In the genomic region with DNA sequence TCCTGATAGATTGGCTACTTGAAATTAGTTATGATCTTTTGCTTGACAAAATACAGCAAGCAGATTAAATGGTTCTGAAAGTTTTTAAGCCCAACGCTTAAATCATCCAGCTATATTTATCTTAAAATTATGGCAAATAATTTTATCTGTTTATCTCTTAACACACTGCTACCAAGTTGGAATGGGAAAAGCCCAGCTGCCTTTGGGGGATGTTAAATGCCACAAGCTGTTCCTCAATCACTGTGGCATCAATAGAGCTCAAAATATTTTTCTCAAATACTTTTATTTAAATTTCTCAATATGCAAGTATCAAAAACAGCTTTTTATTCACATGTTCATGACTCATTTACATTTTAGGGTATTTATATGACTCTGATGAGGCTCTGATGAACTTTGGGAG, we compare ENCODE assay signal across 19 mouse cellular contexts.
"Had no signal": no experiment of that assay in that cellular context is flagged by ENCODE, and none has a peak within 500 bp of the region (broad histone marks: within the 10 kb centered on the region; RNA-seq: fewer than 3 reads in every experiment).

No protein-coding gene starts in this region.

- H3K9me3 ChIP-seq: midbrain, embryonic 10.5 days; midbrain, embryonic 12.5 days; neural tube, embryonic 13.5 days; neural tube, embryonic 15.5 days had no signal

- H3K27ac ChIP-seq: midbrain, embryonic 10.5 days; midbrain, embryonic 12.5 days; neural tube, embryonic 13.5 days; neural tube, embryonic 15.5 days had no signal

- H3K9ac ChIP-seq: lung, embryonic 14.5 days; midbrain, embryonic 12.5 days; neural tube, embryonic 13.5 days; neural tube, embryonic 15.5 days had no signal

- H3K27me3 ChIP-seq: neural tube, embryonic 13.5 days; neural tube, embryonic 15.5 days had no signal

- DNase-seq: lung, adult 18-20 months; lung, embryonic 14.5 days; lung, postnatal 10 days; lung, postnatal 4 days; midbrain, embryonic 14.5 days; retina, postnatal 1 day; right cerebral cortex, adult 18-20 months; right cerebral cortex, postnatal 25 days; right cerebral cortex, postnatal 4 days; spleen, adult 18-20 months; thymus, adult 2 months; thymus, postnatal 14 days; thymus, postnatal 36 days had no signal

- H3K4me3 ChIP-seq: midbrain, embryonic 10.5 days; midbrain, embryonic 12.5 days; myocyte; neural tube, embryonic 13.5 days; neural tube, embryonic 15.5 days had no signal

- H3K4me1 ChIP-seq: neural tube, embryonic 13.5 days had no signal

- ATAC-seq: midbrain, embryonic 16.5 days had no signal

- H3K36me3 ChIP-seq: midbrain, embryonic 10.5 days; midbrain, embryonic 12.5 days; neural tube, embryonic 13.5 days; neural tube, embryonic 15.5 days had no signal

- H3K4me2 ChIP-seq: lung, embryonic 14.5 days; midbrain, embryonic 12.5 days; neural tube, embryonic 13.5 days; neural tube, embryonic 15.5 days had no signal
